Mouse (Mus musculus) erythroblast, embryonic 14.5 days (primary cell): ENCODE results near the gene Adamtsl5.

Source experiments
- GATA1 ChIP-seq: IDR thresholded peaks from 2 replicates; pipeline ENCODE4 v1.6.1; 2012; ENCODE audit warnings: low read length, inconsistent platforms, mixed read lengths
- TAL1 ChIP-seq: IDR thresholded peaks from 3 replicates; pipeline ENCODE4 v1.6.1; 2012; ENCODE audit warnings: low read length, inconsistent platforms, mixed read lengths

DNA sequence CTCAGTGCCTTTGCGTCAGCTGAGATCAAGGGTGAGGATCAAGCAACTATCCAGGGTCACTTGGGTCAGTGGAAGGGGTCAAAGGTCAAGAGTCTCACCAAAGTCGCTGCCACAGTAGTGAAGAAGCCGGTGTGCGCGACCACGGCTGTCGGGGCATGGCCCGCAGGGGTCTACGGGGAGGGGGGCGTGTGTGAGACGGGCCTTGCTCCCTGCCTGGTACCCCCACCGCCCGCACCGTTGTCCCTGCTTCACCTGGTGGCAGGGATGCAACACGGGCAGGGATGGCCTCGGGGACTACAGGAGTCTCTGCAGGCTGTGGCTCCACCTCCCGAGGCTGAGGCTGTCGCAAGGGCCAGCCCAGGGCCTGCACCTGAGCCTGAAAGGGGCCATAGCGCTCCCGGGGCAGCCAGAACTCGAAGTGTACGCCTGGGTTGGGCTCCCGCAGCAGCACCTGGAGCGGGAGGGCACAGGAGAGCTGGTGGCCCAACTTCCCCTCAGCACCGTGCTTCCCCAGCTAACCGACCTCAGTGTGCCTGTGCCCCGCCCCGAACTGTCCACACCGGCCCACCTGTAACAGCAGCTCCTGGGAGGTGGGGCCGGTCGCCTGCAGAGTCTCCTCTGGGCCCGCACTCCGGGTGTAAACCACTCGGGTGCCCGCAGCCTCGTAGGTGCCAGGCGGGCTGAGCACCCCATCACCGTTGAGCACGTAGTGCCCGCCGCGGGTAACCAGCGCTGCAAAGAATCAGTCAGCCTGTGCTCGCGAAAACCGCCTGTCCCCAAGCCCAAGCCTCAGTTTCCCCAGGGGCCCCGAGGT, 6.5 kb downstream of the Adamtsl5 start:
- no peak for TF ChIP-seq GATA1
- TF ChIP-seq TAL1, result no peak
